22 mouse cellular contexts compared by ENCODE assay signal in the genomic region with DNA sequence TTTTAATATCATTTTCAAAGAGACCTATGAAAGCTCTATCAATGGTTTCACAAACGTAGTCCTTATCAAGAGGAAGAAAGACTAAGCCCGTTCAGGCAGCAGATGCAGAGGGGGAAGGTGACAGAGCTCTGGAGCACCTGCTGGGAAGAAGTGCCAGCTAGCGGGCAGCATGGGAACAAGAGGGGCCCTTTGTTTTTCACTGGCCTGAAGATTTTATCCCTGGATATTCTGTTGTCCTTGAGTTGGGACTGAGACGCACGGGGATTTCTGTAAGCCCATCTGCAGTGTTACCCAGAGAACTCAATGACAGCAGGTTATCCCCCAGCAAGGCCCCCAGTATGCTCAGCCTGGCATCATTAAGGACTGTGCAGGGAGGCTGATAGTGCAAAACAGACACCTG.
"Had no signal": no experiment of that assay in that cellular context is flagged by ENCODE, and none has a peak within 500 bp of the region (broad histone marks: within the 10 kb centered on the region; RNA-seq: fewer than 3 reads in every experiment).

No protein-coding gene starts in this region.

- H3K27ac ChIP-seq: layer of hippocampus, adult 2 months; limb, embryonic 10.5 days; limb, embryonic 13.5 days; liver, embryonic 12.5 days; liver, embryonic 15.5 days; lung, embryonic 15.5 days had no signal

- H3K4me1 ChIP-seq: limb, embryonic 10.5 days; limb, embryonic 13.5 days; liver, embryonic 12.5 days; liver, embryonic 15.5 days; lung, embryonic 15.5 days had no signal

- H3K9ac ChIP-seq: limb, embryonic 13.5 days; liver, embryonic 12.5 days; liver, embryonic 15.5 days; lung, embryonic 15.5 days had no signal

- H3K9me3 ChIP-seq: limb, embryonic 10.5 days; limb, embryonic 13.5 days; liver, embryonic 12.5 days; liver, embryonic 15.5 days; lung, embryonic 15.5 days had no signal

- H3K36me3 ChIP-seq: limb, embryonic 10.5 days; limb, embryonic 13.5 days; liver, embryonic 12.5 days; liver, embryonic 15.5 days; lung, embryonic 15.5 days had no signal

- ATAC-seq: liver, embryonic 12.5 days had no signal

- H3K4me2 ChIP-seq: limb, embryonic 13.5 days; liver, embryonic 12.5 days; liver, embryonic 15.5 days; lung, embryonic 15.5 days; midbrain, embryonic 11.5 days had no signal

- H3K27me3 ChIP-seq: limb, embryonic 13.5 days; liver, embryonic 12.5 days; liver, embryonic 15.5 days; lung, embryonic 15.5 days had no signal

- H3K4me3 ChIP-seq: layer of hippocampus, adult 2 months; limb, embryonic 10.5 days; limb, embryonic 13.5 days; liver, embryonic 12.5 days; liver, embryonic 15.5 days; lung, embryonic 15.5 days had no signal

- DNase-seq: kidney, adult 18-20 months; kidney, adult 9 months; kidney, postnatal 14 days; kidney, postnatal 4 days; layer of hippocampus, adult 9-11 months; layer of hippocampus, postnatal 36 days; liver; lung, adult 18-20 months; lung, postnatal 10 days; lung, postnatal 36 days; midbrain, embryonic 14.5 days; right cerebral cortex, postnatal 25 days; spleen, adult 18-20 months; thymus, adult 18-20 months; thymus, postnatal 4 days had no signal
